Mouse (Mus musculus) C2C12 (cell line): ENCODE results near the gene Gcm1. TPM values are rescaled to one million over a fixed set of nuclear protein-coding genes. Genes with fewer than 3 reads are reported as not detected.

Source experiments
- H3K27me3 ChIP-seq: one replicate; pipeline ENCODE4 v1.6.1; 2011; ENCODE audit not compliant: control insufficient read depth, insufficient read depth, insufficient read length
- H3K36me3 ChIP-seq: one replicate; pipeline ENCODE4 v1.6.1; 2011; ENCODE audit not compliant: control insufficient read depth, insufficient read depth
- H3K4me3 ChIP-seq: one replicate; pipeline ENCODE4 v1.5.1; 2011; ENCODE audit warnings: mild to moderate bottlenecking, control low read depth; ENCODE audit not compliant: poor library complexity, insufficient read depth, severe bottlenecking
- H3K79me2 ChIP-seq: one replicate; pipeline ENCODE4 v1.6.1; 2011; ENCODE audit not compliant: control insufficient read depth, insufficient read depth
- H3K79me3 ChIP-seq: one replicate; pipeline ENCODE4 v1.6.1; 2011; ENCODE audit warnings: low read depth, control low read depth
- H3ac ChIP-seq: one replicate; pipeline ENCODE3; 2011; ENCODE audit warnings: low read depth; ENCODE audit not compliant: control insufficient read depth, insufficient read length
- CEBPB ChIP-seq: IDR thresholded peaks from one replicate; pipeline ENCODE4 v1.6.1; 2011; ENCODE audit warnings: low read depth, mild to moderate bottlenecking, control low read depth, moderate library complexity
- CTCF ChIP-seq: IDR thresholded peaks from one replicate; pipeline ENCODE4 v1.5.1; 2011; ENCODE audit not compliant: control insufficient read depth, insufficient read depth, insufficient read length
- FOSL1 ChIP-seq: IDR thresholded peaks from one replicate; pipeline ENCODE4 v1.8.0; 2011; ENCODE audit warnings: mild to moderate bottlenecking, low read length; ENCODE audit not compliant: poor library complexity, insufficient read depth, severe bottlenecking
- MAX ChIP-seq: IDR thresholded peaks from one replicate; pipeline ENCODE4 v1.6.1; 2011; ENCODE audit warnings: mild to moderate bottlenecking, control low read depth
- MYOD1 ChIP-seq: IDR thresholded peaks from one replicate; pipeline ENCODE4 v1.6.1; 2011; ENCODE audit warnings: low read depth; ENCODE audit not compliant: control insufficient read depth, insufficient read length
- MYOG ChIP-seq: IDR thresholded peaks from one replicate; pipeline ENCODE4 v1.6.1; 2011; ENCODE audit not compliant: control insufficient read depth, insufficient read length; ENCODE audit errors: extremely low read depth
- USF1 ChIP-seq: IDR thresholded peaks from one replicate; pipeline ENCODE4 v1.6.1; 2011; ENCODE audit warnings: low read depth, mild to moderate bottlenecking, control low read depth, moderate library complexity
- long read RNA-seq, 2 experiments: library from polyadenylated mRNA; unstranded; transcript quantifications; one replicate each; pipeline ENCODE4 v2.0.0; 2019 to 2020
- polyA plus RNA-seq: library from polyadenylated mRNA; unstranded; fragments of >200 nt; fragmentation: generic; extraction: Trizol; gene quantifications from one replicate; pipeline ENCODE4 v1.2.1, GENCODE M21; 2012; ENCODE audit warnings: missing spikeins

Gene Gcm1
- not detected for polyA plus RNA-seq
- long read RNA-seq, experiment 1 = 0 reads
- long read RNA-seq, experiment 2 = 0 reads

DNA sequence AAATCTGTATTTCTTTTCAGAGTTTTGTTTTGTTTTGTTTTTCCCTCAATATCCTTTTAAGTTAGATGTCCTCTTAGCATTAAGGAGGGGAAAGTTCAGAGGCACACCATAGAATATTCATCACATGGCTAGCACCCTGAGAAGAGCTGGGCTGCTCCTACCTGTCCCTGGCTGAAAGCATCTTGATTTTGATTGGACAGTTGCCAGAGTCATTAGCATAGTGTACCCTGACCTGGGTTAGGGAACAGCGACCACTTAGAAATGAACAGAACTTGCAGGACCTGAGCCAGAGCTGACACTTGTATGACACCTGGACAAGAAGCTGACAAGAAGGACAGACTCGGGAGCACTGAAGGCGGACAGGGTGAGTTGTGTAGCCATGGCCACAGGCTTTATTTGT, at the start of gene Gcm1:
Gene Gcm1 (plus strand): TSS at position 248 of the 400 bp plus-strand sequence.
- H3K79me3 ChIP-seq = no peaks in the 10 kb centered on the region
- no peak for TF ChIP-seq MYOD1
- no peaks in the 10 kb centered on the region for H3K36me3 ChIP-seq
- H3K4me3 ChIP-seq = no peak within 1 kb of the TSS
- no peak within 1 kb of the TSS for H3ac ChIP-seq
- H3K27me3 ChIP-seq = no peaks in the 10 kb centered on the region
- H3K79me2 ChIP-seq = no peaks in the 10 kb centered on the region

DNA sequence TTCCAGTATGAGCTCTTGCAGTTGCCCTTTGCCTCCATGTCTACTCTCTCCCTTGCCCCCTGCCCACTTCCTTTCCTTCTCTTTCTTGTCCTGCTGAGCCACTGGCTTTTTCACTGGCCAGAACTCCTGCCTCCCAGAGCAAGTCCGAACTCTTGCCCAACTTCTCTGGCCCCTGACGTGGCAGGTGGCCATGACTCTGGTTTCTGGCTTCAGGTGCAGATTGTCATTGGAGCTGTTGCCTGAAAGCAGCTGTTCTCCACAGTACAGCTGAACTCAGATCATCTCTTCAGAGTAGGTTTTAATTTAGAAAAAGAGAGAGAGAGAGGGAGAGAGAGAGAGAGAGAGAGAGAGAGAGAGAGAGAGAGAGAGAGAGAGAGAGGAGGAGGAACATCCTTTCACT, 48.4 kb upstream of the Gcm1 start:
- no peaks in the 10 kb centered on the region for H3K36me3 ChIP-seq
- no peak overlapping the region for H3K4me3 ChIP-seq
- H3ac ChIP-seq = no peak overlapping the region
- no peaks in the 10 kb centered on the region for H3K79me3 ChIP-seq
- TF ChIP-seq MYOD1 (no peak), MYOG (no peak), CEBPB (no peak), FOSL1 (no peak), CTCF (no peak), USF1 (no peak), MAX (no peak)
- H3K27me3 ChIP-seq = no peaks in the 10 kb centered on the region
- H3K79me2 ChIP-seq = no peaks in the 10 kb centered on the region

DNA sequence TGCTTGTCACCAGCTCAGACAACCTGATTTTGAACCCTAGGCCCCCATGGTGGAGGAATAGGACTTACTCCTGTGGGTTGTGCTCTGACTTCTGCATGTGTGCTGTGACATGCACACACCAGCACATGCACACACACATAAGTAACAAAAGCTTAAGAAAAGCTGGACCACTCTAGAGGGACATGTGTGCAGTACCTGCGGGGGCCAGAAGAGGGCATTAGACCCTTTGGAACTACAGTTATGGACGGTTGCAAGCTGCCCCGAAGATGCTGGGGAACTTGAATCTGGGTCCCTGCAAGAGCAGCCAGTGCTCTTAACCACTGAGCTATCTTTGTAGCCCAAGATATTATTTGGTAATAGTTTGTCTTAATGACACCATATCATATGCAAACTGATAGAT, 46.2 kb upstream of the Gcm1 start:
- Histone ChIP-seq H3ac (no peak overlapping the region), H3K27me3 (no peaks in the 10 kb centered on the region), H3K4me3 (no peak overlapping the region), H3K36me3 (no peaks in the 10 kb centered on the region), H3K79me2 (no peaks in the 10 kb centered on the region), H3K79me3 (no peaks in the 10 kb centered on the region)
- no peak for TF ChIP-seq USF1
- TF ChIP-seq FOSL1 = no peak
- no peak for TF ChIP-seq MYOD1
- no peak for TF ChIP-seq CEBPB
- no peak for TF ChIP-seq MAX
- peak; percentile 10 for TF ChIP-seq CTCF

DNA sequence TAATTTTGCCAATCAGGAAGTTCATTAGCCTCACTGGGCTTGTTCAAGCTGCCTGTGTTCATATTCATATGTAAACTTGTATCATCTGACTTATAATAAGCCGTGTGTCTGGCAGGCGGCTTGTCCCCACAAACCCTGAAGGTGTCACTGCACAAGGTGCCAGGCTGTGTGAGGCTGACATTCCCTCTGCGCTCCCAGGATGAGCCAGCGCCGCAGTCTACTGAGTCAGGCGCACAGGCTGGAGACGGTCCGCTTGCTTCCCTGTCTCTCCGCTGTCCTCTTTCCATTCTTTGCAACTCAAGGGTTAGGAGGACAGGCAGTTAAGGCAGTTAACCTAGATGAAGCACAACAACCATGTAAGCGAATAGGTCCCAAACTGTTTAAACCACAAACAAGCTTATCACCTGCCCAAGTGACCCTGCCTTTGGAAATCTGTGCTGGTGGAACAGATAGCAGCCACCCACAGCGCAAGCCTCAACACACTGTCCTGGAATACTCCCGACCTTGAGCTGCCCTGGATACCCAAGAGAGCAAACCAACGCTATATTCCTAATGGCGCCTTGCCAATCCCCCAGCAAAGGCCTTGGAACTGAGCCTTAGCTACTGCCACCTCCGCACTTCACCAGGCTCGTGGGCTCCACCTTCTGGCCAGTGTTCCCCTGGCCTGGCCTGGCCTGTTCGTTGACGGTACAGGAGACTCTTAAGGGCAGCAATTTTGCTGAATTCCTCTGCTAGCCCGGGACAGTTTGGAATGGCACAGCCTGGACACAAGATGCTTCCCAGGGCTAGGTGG, 45.3 kb upstream of the Gcm1 start:
- H3ac ChIP-seq = no peak overlapping the region
- no peaks in the 10 kb centered on the region for H3K36me3 ChIP-seq
- no peak overlapping the region for H3K4me3 ChIP-seq
- H3K79me3 ChIP-seq = no peaks in the 10 kb centered on the region
- TF ChIP-seq MAX (no peak), CTCF (peak; percentile 86), USF1 (no peak)
- no peaks in the 10 kb centered on the region for H3K79me2 ChIP-seq
- H3K27me3 ChIP-seq = no peaks in the 10 kb centered on the region

DNA sequence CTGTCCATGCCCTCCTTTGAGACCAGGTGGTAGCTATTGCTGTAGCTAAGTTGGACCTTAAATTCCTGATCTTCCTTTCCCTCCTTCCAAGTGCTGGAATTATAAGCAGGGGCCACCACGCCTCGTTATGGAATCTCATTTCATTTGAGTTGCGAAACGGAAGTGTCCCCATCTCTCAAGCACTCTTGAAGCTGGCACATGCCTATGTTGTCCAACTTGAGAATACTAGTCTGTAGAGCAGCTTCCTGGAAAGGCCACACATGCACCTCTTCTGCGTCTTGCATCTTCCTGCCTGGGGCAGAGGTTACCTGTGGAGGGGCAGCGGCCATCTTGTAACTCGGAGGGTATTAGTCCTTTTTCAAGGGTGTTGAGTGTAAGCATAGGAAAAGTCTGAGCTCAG, 42.3 kb upstream of the Gcm1 start:
- TF ChIP-seq CEBPB (no peak), MYOD1 (no peak), MAX (no peak), FOSL1 (no peak), USF1 (no peak), MYOG (no peak), CTCF (no peak)

DNA sequence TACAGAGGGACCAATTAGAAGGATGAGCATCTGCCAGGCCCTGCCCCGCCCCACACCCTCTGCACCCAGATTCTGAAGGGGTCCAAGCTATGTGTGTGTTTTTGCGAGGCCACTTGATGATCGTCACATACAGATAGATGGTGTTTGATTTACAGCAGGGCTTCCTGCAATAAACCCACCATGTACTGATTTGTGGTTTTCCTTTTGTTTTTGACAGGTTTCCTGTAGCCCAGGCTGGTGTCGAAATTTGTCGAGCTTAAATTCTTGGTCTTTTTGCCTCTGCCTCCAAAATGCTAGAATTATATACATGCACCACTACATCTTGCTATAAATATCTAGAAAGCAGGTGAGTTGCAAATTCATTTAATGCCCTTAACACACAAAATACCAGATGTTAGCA, 41.5 kb upstream of the Gcm1 start:
- Histone ChIP-seq H3K79me3 (no peaks in the 10 kb centered on the region), H3K4me3 (no peak overlapping the region), H3ac (no peak overlapping the region), H3K79me2 (no peaks in the 10 kb centered on the region), H3K27me3 (no peaks in the 10 kb centered on the region), H3K36me3 (no peaks in the 10 kb centered on the region)
- TF ChIP-seq MYOD1 (no peak), CTCF (no peak), CEBPB (no peak), USF1 (no peak), FOSL1 (no peak), MYOG (no peak), MAX (no peak)

More for the DNA sequence above, 42.3 kb upstream of the Gcm1 start:
- Histone ChIP-seq H3K4me3 (no peak overlapping the region), H3K79me2 (no peaks in the 10 kb centered on the region), H3K27me3 (no peaks in the 10 kb centered on the region), H3K36me3 (no peaks in the 10 kb centered on the region), H3K79me3 (no peaks in the 10 kb centered on the region), H3ac (no peak overlapping the region)
